Comparison of ENCODE assay signal across 12 mouse cellular contexts in genomic region chr16:10725156-10725555, GRCm38 (mm10).
A peak's percentile ranks its signal among the peaks of the same experiment; 100 is the strongest.
DNase-seq lines count a peak whose midpoint lies in the region; ATAC-seq and TF ChIP-seq lines count a peak whose summit lies in the region.
"Had no signal": no experiment of that assay in that cellular context is flagged by ENCODE, and none has a peak within 500 bp of the region (broad histone marks: within the 10 kb centered on the region; RNA-seq: fewer than 3 reads in every experiment).

No protein-coding gene starts in this region.

- no peak for DNase-seq in liver, postnatal 0 days
- peak; percentile 26 to 51 for DNase-seq in CD8-positive naive resting alpha-beta T cell, adult 2 months (ENCODE audit: low read depth in 2 of 2, low spot score in 2 of 2)
- peak; percentile 43 for DNase-seq in MEL (ENCODE audit: low read depth, low spot score)
- no peak for DNase-seq in adrenal gland, postnatal 25 days
- DNase-seq in spleen, postnatal 14 days (ENCODE audit: low spot score in 2 of 2) = no peak
- DNase-seq in heart, postnatal 14 days = no peak
- DNase-seq: adrenal gland, adult 8-10 months; heart, adult 11 months; heart, postnatal 36 days; kidney, adult 18-20 months had no signal

- no peaks in the 10 kb centered on the region for H3K9me3 ChIP-seq in liver, postnatal 0 days (ENCODE audit: low read length)
- H3K9me3 ChIP-seq in liver, embryonic 12.5 days (replicated peaks) = no peaks in the 10 kb centered on the region
- no peaks in the 10 kb centered on the region for H3K9me3 ChIP-seq in MEL (replicated peaks; ENCODE audit: insufficient read depth, low read length)

- no peak overlapping the region for H3K4me2 ChIP-seq in liver, postnatal 0 days (ENCODE audit: low read depth, low read length)
- no peak overlapping the region for H3K4me2 ChIP-seq in liver, embryonic 12.5 days

- ATAC-seq in liver, postnatal 0 days = no peak
- ATAC-seq in liver, embryonic 12.5 days = no peak
- ATAC-seq in inflammation-experienced regulatory T-cells, adult 6 months = peak; percentile 85

- H3K36me3 ChIP-seq in liver, postnatal 0 days (replicated peaks; ENCODE audit: insufficient read depth, low read length) = no peaks in the 10 kb centered on the region
- no peaks in the 10 kb centered on the region for H3K36me3 ChIP-seq in liver, embryonic 12.5 days
- peaks cover 0 to 2% of the 10 kb centered on the region in 2 experiments; a peak in 1 of 4 replicates for H3K36me3 ChIP-seq in MEL (ENCODE audit: control insufficient read depth in 1 of 2, insufficient read depth in 2 of 2, low read length in 2 of 2)

- no peak overlapping the region for H3K9ac ChIP-seq in liver, postnatal 0 days (replicated peaks)
- H3K9ac ChIP-seq in liver, embryonic 12.5 days = no peak overlapping the region
- no peak overlapping the region for H3K9ac ChIP-seq in MEL (ENCODE audit: control insufficient read depth, low read depth, low read length, poor library complexity, severe bottlenecking)

- no peak for TF ChIP-seq POLR2A in MEL (IDR thresholded peaks at IDR 0.05; ENCODE audit: control insufficient read depth in 1 of 2, insufficient read depth in 1 of 2, low read depth in 1 of 2, low read length in 2 of 2, poor library complexity in 1 of 2)

- H3K4me1 ChIP-seq in liver, postnatal 0 days (ENCODE audit: insufficient read depth) = no peaks in the 10 kb centered on the region
- 0 out of 2 replicates have a peak, but pooled peaks cover 7% of the 10 kb centered on the region for H3K4me1 ChIP-seq in liver, embryonic 12.5 days
- 0 out of 4 replicates have a peak, but pooled peaks cover 0 to under 1% of the 10 kb centered on the region in 2 experiments for H3K4me1 ChIP-seq in MEL (ENCODE audit: control insufficient read depth in 1 of 2, insufficient read depth in 2 of 2, low read length in 2 of 2)

- WGBS in liver, postnatal 0 days (ENCODE audit: insufficient replicate concordance) = 37% methylated on average over 2 of the region's 2 CpGs
- 20% methylated on average over 2 of the region's 2 CpGs for WGBS in liver, embryonic 12.5 days (ENCODE audit: insufficient replicate concordance)

- TF ChIP-seq RAD21 in MEL (IDR thresholded peaks at IDR 0.05; ENCODE audit: low read depth, low read length) = no peak; the same call in 1 of the 2 replicates

- H3K27me3 ChIP-seq in liver, postnatal 0 days (ENCODE audit: insufficient read depth, low read length) = no peaks in the 10 kb centered on the region
- peaks cover 5% of the 10 kb centered on the region; the same call in 1 of the 2 replicates for H3K27me3 ChIP-seq in liver, embryonic 12.5 days (replicated peaks)
- H3K27me3 ChIP-seq in MEL (ENCODE audit: control insufficient read depth in 1 of 2, insufficient read depth in 2 of 2, low read length in 2 of 2) = no peaks in the 10 kb centered on the region

- no peak overlapping the region for H3K27ac ChIP-seq in liver, postnatal 0 days (ENCODE audit: low read depth)
- H3K27ac ChIP-seq in liver, embryonic 12.5 days = no peak overlapping the region
- no peak overlapping the region for H3K27ac ChIP-seq in MEL (ENCODE audit: control insufficient read depth, low read depth, low read length)

- no peaks in the 10 kb centered on the region for H3K79me2 ChIP-seq in MEL (ENCODE audit: control insufficient read depth, insufficient read depth, low read length, poor library complexity)

- no peak for TF ChIP-seq EP300 in liver, postnatal 0 days (IDR thresholded peaks at IDR 0.05; ENCODE audit: low read depth)
- TF ChIP-seq EP300 in MEL (IDR thresholded peaks at IDR 0.05; ENCODE audit: low read depth in 1 of 2, low read length in 2 of 2) = no peak

- H3K4me3 ChIP-seq in liver, postnatal 0 days (ENCODE audit: low read depth, low read length) = no peak overlapping the region
- no peak overlapping the region for H3K4me3 ChIP-seq in liver, embryonic 12.5 days
- H3K4me3 ChIP-seq in MEL (ENCODE audit: control insufficient read depth in 1 of 2, insufficient read depth in 1 of 2, low read depth in 2 of 2, low read length in 2 of 2) = no peak overlapping the region

- intact Hi-C loops in heart, postnatal 14 days (cut with DNase I) = no loop called here

- TF ChIP-seq CTCF in liver, postnatal 0 days (IDR thresholded peaks at IDR 0.05; ENCODE audit: low read depth) = peak; percentile 60
- peak; percentile 3 to 72 (median 45); a peak in 4 of 6 replicates for TF ChIP-seq CTCF in MEL (IDR thresholded peaks at IDR 0.05 in 2 of 3, conservative IDR thresholded peaks at IDR 0.05 in 1 of 3; ENCODE audit: control insufficient read depth in 1 of 3, insufficient read depth in 1 of 3, low read depth in 2 of 3, low read length in 3 of 3, poor library complexity in 1 of 3, severe bottlenecking in 1 of 3)

TF ChIP-seq in MEL, 35 proteins besides CTCF, POLR2A, EP300 and RAD21:
- no peak for TF ChIP-seq UBTF (IDR thresholded peaks at IDR 0.05; ENCODE audit: borderline replicate concordance, insufficient read depth, low read depth, low read length)
- TF ChIP-seq TAL1 (IDR thresholded peaks at IDR 0.05; ENCODE audit: low read length) = no peak
- no peak for TF ChIP-seq E2F4 (IDR thresholded peaks at IDR 0.05; ENCODE audit: borderline replicate concordance, low read depth, low read length)
- TF ChIP-seq MXI1 (IDR thresholded peaks at IDR 0.05; ENCODE audit: low read depth, low read length) = no peak
- TF ChIP-seq TCF12 (IDR thresholded peaks at IDR 0.05; ENCODE audit: low read depth, low read length) = no peak
- TF ChIP-seq NRF1 (IDR thresholded peaks at IDR 0.05; ENCODE audit: insufficient read depth, low read depth, low read length, poor library complexity, severe bottlenecking) = no peak
- no peak for TF ChIP-seq MAFK (IDR thresholded peaks at IDR 0.05; ENCODE audit: borderline replicate concordance, low read depth, low read length)
- no peak for TF ChIP-seq POLR2AphosphoS2 (IDR thresholded peaks at IDR 0.05; ENCODE audit: low read length)
- no peak for TF ChIP-seq GABPA (IDR thresholded peaks at IDR 0.05; ENCODE audit: low read depth, low read length)
- no peak for TF ChIP-seq CHD2 (IDR thresholded peaks at IDR 0.05; ENCODE audit: low read length)
- no peak for TF ChIP-seq SMC3 (IDR thresholded peaks at IDR 0.05; ENCODE audit: low read depth, low read length)
- no peak for TF ChIP-seq MYB (IDR thresholded peaks at IDR 0.05; ENCODE audit: low read depth, low read length)
- no peak for TF ChIP-seq RCOR1 (IDR thresholded peaks at IDR 0.05; ENCODE audit: low read depth, low read length)
- TF ChIP-seq BHLHE40 (IDR thresholded peaks at IDR 0.05; ENCODE audit: borderline replicate concordance, low read depth, low read length) = no peak
- TF ChIP-seq GATA1 (IDR thresholded peaks at IDR 0.05; ENCODE audit: low read depth, low read length) = no peak
- TF ChIP-seq CHD1 (IDR thresholded peaks at IDR 0.05; ENCODE audit: low read depth, low read length) = no peak
- TF ChIP-seq MAX (IDR thresholded peaks at IDR 0.05; ENCODE audit: low read length) = no peak

Comparison
In these comparisons a context has a peak if more than half of its experiments do, and no peak if none do; other contexts are left out.
1. DNase-seq: peak in CD8-positive naive resting alpha-beta T cell, adult 2 months (2 of 2) and MEL (single experiment); none in liver, postnatal 0 days (single experiment), adrenal gland, postnatal 25 days (single experiment), spleen, postnatal 14 days (0 of 2) and heart, postnatal 14 days (0 of 2).